Mouse (Mus musculus) lung, postnatal 25 days (tissue): Measurements from ENCODE around the gene Tnfsf13.
A peak's percentile ranks its signal among the peaks of the same experiment; 100 is the strongest.
"Not testable (repeated sequence)": the region's sequence is repeated elsewhere in the genome, so short reads cannot be mapped to it uniquely, and the experiment has no call there.

Experiments
- DNase-seq: peaks from one replicate; pipeline ENCODE4 v3.0.0; 2022; ENCODE audit warnings: low spot score

The Tnfsf13 gene

GRCm38 (mm10) chr11:69703814-69704612 lies 18.4 kb upstream of the Tnfsf13 start:
- DNase-seq = no peak

- not testable (repeated sequence) for DNase-seq
Measured at GRCm38 (mm10) chr11:69703381-69703780, 17.8 kb upstream of the Tnfsf13 start.

GRCm38 (mm10) chr11:69702886-69703285 lies 17.3 kb upstream of the Tnfsf13 start:
- DNase-seq = not testable (repeated sequence)

GRCm38 (mm10) chr11:69699595-69699994 lies 14.0 kb upstream of the Tnfsf13 start:
- DNase-seq = no peak

- no peak for DNase-seq
Measured at GRCm38 (mm10) chr11:69698574-69698973, 13.0 kb upstream of the Tnfsf13 start.

- DNase-seq = no peak
Measured at GRCm38 (mm10) chr11:69697396-69697795, 11.8 kb upstream of the Tnfsf13 start.

GRCm38 (mm10) chr11:69695361-69696181 lies 10.0 kb upstream of the Tnfsf13 start, which contains the start of the genes Tnfsf12 and Tnfsfm13:
Gene Tnfsf12, minus strand, starts transcription at chr11:69695849.
Gene Tnfsfm13, minus strand, starts transcription at chr11:69696098.
- peak; percentile 79 for DNase-seq

- no peak for DNase-seq
Measured at GRCm38 (mm10) chr11:69695046-69695360, 9.4 kb upstream of the Tnfsf13 start.

GRCm38 (mm10) chr11:69693421-69693965 lies 7.9 kb upstream of the Tnfsf13 start:
- no peak for DNase-seq

GRCm38 (mm10) chr11:69692863-69693262 lies 7.3 kb upstream of the Tnfsf13 start:
- DNase-seq = no peak

- DNase-seq = peak; percentile 39
Measured at GRCm38 (mm10) chr11:69692196-69692811, 6.7 kb upstream of the Tnfsf13 start.

- no peak for DNase-seq
Measured at GRCm38 (mm10) chr11:69689891-69690290, 4.3 kb upstream of the Tnfsf13 start.

GRCm38 (mm10) chr11:69687061-69687460 lies 1.5 kb upstream of the Tnfsf13 start:
- no peak for DNase-seq

GRCm38 (mm10) chr11:69686377-69686776 lies 793 bp upstream of the Tnfsf13 start:
- peak; percentile 84 for DNase-seq

- DNase-seq = no peak
Measured at GRCm38 (mm10) chr11:69684936-69685335, 648 bp downstream of the Tnfsf13 start.

- DNase-seq = peak; percentile 74
Measured at GRCm38 (mm10) chr11:69684128-69684745, 1.3 kb downstream of the Tnfsf13 start.

- DNase-seq = no peak
Measured at GRCm38 (mm10) chr11:69683576-69683975, 2.0 kb downstream of the Tnfsf13 start.

- DNase-seq = peak; percentile 93
Measured at GRCm38 (mm10) chr11:69682840-69683533, 2.6 kb downstream of the Tnfsf13 start.

- DNase-seq = no peak
Measured at GRCm38 (mm10) chr11:69682209-69682839, 3.3 kb downstream of the Tnfsf13 start.

GRCm38 (mm10) chr11:69681314-69682208 lies 4.0 kb downstream of the Tnfsf13 start, which contains the start of gene Senp3:
Gene Senp3, minus strand, starts transcription at chr11:69682084.
- DNase-seq = peak; percentile 97
